Mouse (Mus musculus): ENCODE measurements around the gene Usp22.

DNA sequence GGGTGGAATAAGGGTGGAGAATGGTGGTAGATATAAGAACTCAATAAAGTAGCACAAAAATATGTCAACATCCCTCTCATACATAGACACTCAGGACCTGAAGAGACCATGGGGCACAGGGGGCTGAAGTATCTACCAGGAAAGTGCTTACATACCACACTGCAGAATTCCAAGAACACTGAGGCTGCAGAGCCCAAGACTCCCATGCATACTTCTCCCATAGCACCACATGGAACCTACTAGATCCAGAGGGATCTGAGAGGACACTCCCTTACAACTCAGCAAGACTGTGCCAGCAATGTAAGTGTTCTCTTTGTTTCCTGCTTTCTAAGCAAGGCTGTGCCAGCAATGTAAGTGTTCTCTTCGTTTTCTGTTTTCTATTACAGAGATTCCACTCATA is 9.0 kb upstream of the Usp22 start:
- no peak for TF ChIP-seq CTCF (IDR thresholded peaks at IDR 0.05; ENCODE audit: low read depth, low read length)
- no peak for TF ChIP-seq POLR2A (IDR thresholded peaks at IDR 0.05; ENCODE audit: borderline replicate concordance, low read depth, low read length)

All from bone marrow macrophage, adult 2 months (primary cell).